Mouse (Mus musculus) gastrocnemius, adult 2 months (tissue): ENCODE results near the gene Phlda1. TPM values are rescaled to one million over a fixed set of nuclear protein-coding genes. Genes with fewer than 3 reads are reported as not detected.

Experiments
- DNase-seq: peaks from one replicate; pipeline ENCODE4 v3.0.0; 2022
- H3K27ac ChIP-seq: fragments of 200-600 bp; 2 replicates; pipeline ENCODE4 v1.8.1; 2022; ENCODE audit warnings: mild to moderate bottlenecking
- H3K4me3 ChIP-seq: fragments of 200-600 bp; 2 replicates; pipeline ENCODE4 v1.8.1; 2022; ENCODE audit warnings: mild to moderate bottlenecking, moderate library complexity
- CTCF ChIP-seq: fragments of 200-600 bp; IDR thresholded peaks from 2 replicates; pipeline ENCODE4 v1.8.1; 2022; ENCODE audit warnings: antibody characterized with exemption, mild to moderate bottlenecking, moderate library complexity
- intact Hi-C: fragments of 180-260 bp; cut with DNase I; formaldehyde crosslinking; loops from one replicate; pipeline ENCODE4 v1.15.1; 2025
- long read RNA-seq, 2 experiments: library from polyadenylated mRNA; stranded (forward); transcript quantifications; one replicate each; pipeline ENCODE4 v2.0.0; 2021
- total RNA-seq, 2 experiments: library from RNA; stranded (reverse); gene quantifications; 2 replicates each; pipeline ENCODE4 v1.2.3; 2021

Phlda1 gene
- 1 to 10 TPM; 4.2 to 4.9 TPM for total RNA-seq
- long read RNA-seq, experiment 1, transcript Phlda1-201 (2 exons, 1,949 nt), result major isoform, 13 of 15 reads
- long read RNA-seq, experiment 1, partial matches to known transcripts, result 0 of 15 reads
- long read RNA-seq, experiment 1, other reads (novel, unspliced or antisense), result 2 of 15 reads
- long read RNA-seq, experiment 2, transcript Phlda1-201 (2 exons, 1,949 nt), result major isoform, 5 of 5 reads
- long read RNA-seq, experiment 2, partial matches to known transcripts, result 0 of 5 reads
- long read RNA-seq, experiment 2, other reads (novel, unspliced or antisense), result 0 of 5 reads

- intact Hi-C loops, result loop anchor here (5.0 kb wide), 1 partner anchor 41 kb away; no protein-coding TSS in a partner anchor
- Histone ChIP-seq H3K4me3 (peak within 1 kb of the TSS; percentile 94), H3K27ac (peak within 1 kb of the TSS; percentile 93)
- TF ChIP-seq CTCF, result peak; percentile 42; the same call in 1 of the 2 replicates
- peak; percentile 98 for DNase-seq
These were observed at the start of gene Phlda1 for GRCm38 (mm10) chr10:111506101-111506925. Gene Phlda1 (plus strand): TSS chr10:111506286.

- no peak for TF ChIP-seq CTCF
- no peak for DNase-seq
- intact Hi-C loops, result no loop called here
These were observed 48.0 kb upstream of the Phlda1 start for GRCm38 (mm10) chr10:111458088-111458487.

GRCm38 (mm10) chr10:111459040-111459439, 47.0 kb upstream of the Phlda1 start:
- no peak for DNase-seq
- Histone ChIP-seq H3K4me3 (no peak overlapping the region), H3K27ac (no peak overlapping the region)
- no peak for TF ChIP-seq CTCF
- intact Hi-C loops, result no loop called here

More at GRCm38 (mm10) chr10:111458088-111458487, 48.0 kb upstream of the Phlda1 start:
- H3K4me3 ChIP-seq, result no peak overlapping the region
- H3K27ac ChIP-seq, result no peak overlapping the region

- DNase-seq, result no peak
- no peak for TF ChIP-seq CTCF
- H3K4me3 ChIP-seq, result no peak overlapping the region
- H3K27ac ChIP-seq, result no peak overlapping the region
- intact Hi-C loops, result no loop called here
These were observed 46.2 kb upstream of the Phlda1 start for GRCm38 (mm10) chr10:111459874-111460273.

- H3K27ac ChIP-seq, result no peak overlapping the region
- no peak overlapping the region for H3K4me3 ChIP-seq
- intact Hi-C loops, result no loop called here
- no peak for TF ChIP-seq CTCF
- no peak for DNase-seq
These were observed 45.7 kb upstream of the Phlda1 start for GRCm38 (mm10) chr10:111460381-111460780.

- Histone ChIP-seq H3K27ac (no peak overlapping the region), H3K4me3 (no peak overlapping the region)
- DNase-seq, result no peak
- intact Hi-C loops, result no loop called here
- TF ChIP-seq CTCF, result no peak
These were observed 41.3 kb upstream of the Phlda1 start for GRCm38 (mm10) chr10:111464833-111465232.

- DNase-seq, result no peak
- no peak overlapping the region for H3K27ac ChIP-seq
- no peak for TF ChIP-seq CTCF
- intact Hi-C loops, result no loop called here
- no peak overlapping the region for H3K4me3 ChIP-seq
These were observed 40.7 kb upstream of the Phlda1 start for GRCm38 (mm10) chr10:111465409-111465808.

GRCm38 (mm10) chr10:111471166-111471565, 34.9 kb upstream of the Phlda1 start:
- intact Hi-C loops, result loop anchor here (5.0 to 10.0 kb wide), 3 partner anchors 174 to 306 kb away; partner anchors contain the start of genes Bbs10 and Osbpl8
- TF ChIP-seq CTCF, result no peak
- no peak for DNase-seq
- Histone ChIP-seq H3K27ac (no peak overlapping the region), H3K4me3 (no peak overlapping the region)

- TF ChIP-seq CTCF, result 0 out of 2 replicates have a peak, but pooled peaks have one; percentile 24
- intact Hi-C loops, result loop anchor here (5.0 to 10.0 kb wide), 3 partner anchors 176 to 308 kb away; partner anchors contain the start of genes Bbs10 and Osbpl8
- Histone ChIP-seq H3K4me3 (peak within 1 kb of the TSS; percentile 93), H3K27ac (peak within 1 kb of the TSS; percentile 81)
- peak; percentile 97 for DNase-seq
These were observed 33.2 kb upstream of the Phlda1 start, which contains the start of gene Nap1l1 for GRCm38 (mm10) chr10:111472686-111473510. Gene Nap1l1 (plus strand): TSS chr10:111473223.

GRCm38 (mm10) chr10:111473511-111474371, 32.3 kb upstream of the Phlda1 start:
- DNase-seq, result no peak
- TF ChIP-seq CTCF, result no peak
- peak overlapping the region; percentile 93 for H3K4me3 ChIP-seq
- intact Hi-C loops, result loop anchor here (5.0 to 10.0 kb wide), 3 partner anchors 176 to 309 kb away; partner anchors contain the start of genes Bbs10 and Osbpl8
- H3K27ac ChIP-seq, result peak overlapping the region; percentile 81

GRCm38 (mm10) chr10:111476301-111476700, 29.8 kb upstream of the Phlda1 start:
- intact Hi-C loops, result loop anchor here (10.0 kb wide), 1 partner anchor 312 kb away; the partner anchor contains the start of gene Osbpl8
- DNase-seq, result no peak
- Histone ChIP-seq H3K27ac (no peak overlapping the region), H3K4me3 (no peak overlapping the region)
- no peak for TF ChIP-seq CTCF
